Mouse (Mus musculus) heart, embryonic 14.5 days (tissue): ENCODE results near the gene Pid1. TPM values are rescaled to one million over a fixed set of nuclear protein-coding genes. Genes with fewer than 3 reads are reported as not detected.

Experiments used
- ATAC-seq: fragments of 200-750 bp; cut with Nextera tagmentation; 2 replicates; pipeline ENCODE4 v1.8.0; 2017; ENCODE audit warnings: low read depth, moderate TSS enrichment; ENCODE audit not compliant: insufficient number of reproducible peaks, insufficient read depth, low FRiP score
- H3K27ac ChIP-seq, 2 experiments: fragments of 200-500 bp in 1 of 2; fragments of 300-500 bp in 1 of 2; sonication (generic) in 1 of 2; replicated peaks in 1 of 2; 2 replicates each; pipeline ENCODE4 v1.5.1; 2012 to 2014; ENCODE audit warnings: low read depth in 2 of 2, low read length in 2 of 2, control low read depth in 1 of 2, mild to moderate bottlenecking in 1 of 2, mixed read lengths in 1 of 2; ENCODE audit not compliant: control insufficient read depth in 1 of 2, insufficient read depth in 1 of 2
- H3K27me3 ChIP-seq: fragments of 300-500 bp; sonication (generic); 2 replicates; pipeline ENCODE4 v1.6.1; 2014; ENCODE audit warnings: mild to moderate bottlenecking, low read length, control low read depth; ENCODE audit not compliant: control insufficient read depth, insufficient read depth
- H3K36me3 ChIP-seq: fragments of 300-500 bp; sonication (generic); 2 replicates; pipeline ENCODE4 v1.6.1; 2014; ENCODE audit warnings: mild to moderate bottlenecking, control low read depth, low read length, mixed read lengths; ENCODE audit not compliant: control insufficient read depth, insufficient read depth
- H3K4me1 ChIP-seq, 2 experiments: fragments of 200-500 bp in 1 of 2; fragments of 300-500 bp in 1 of 2; sonication (generic) in 1 of 2; 2 replicates each; pipeline ENCODE4 v1.6.1; 2012 to 2014; ENCODE audit warnings: low read length in 2 of 2, control low read depth in 1 of 2, mixed read lengths in 1 of 2; ENCODE audit not compliant: control insufficient read depth in 2 of 2, insufficient read depth in 2 of 2
- H3K4me2 ChIP-seq: fragments of 300-500 bp; sonication (generic); 2 replicates; pipeline ENCODE4 v1.6.1; 2014; ENCODE audit warnings: mild to moderate bottlenecking, low read length
- H3K4me3 ChIP-seq, 2 experiments: fragments of 200-500 bp in 1 of 2; fragments of 300-500 bp in 1 of 2; sonication (generic) in 1 of 2; 2 replicates each; pipeline ENCODE4 v1.5.1; 2012 to 2014; ENCODE audit warnings: low read length in 2 of 2, mild to moderate bottlenecking in 2 of 2, control low read depth in 1 of 2, low read depth in 1 of 2, moderate library complexity in 1 of 2; ENCODE audit not compliant: control insufficient read depth in 1 of 2, insufficient read depth in 1 of 2
- H3K9ac ChIP-seq: fragments of 300-500 bp; sonication (generic); 2 replicates; pipeline ENCODE4 v1.6.1; 2014; ENCODE audit warnings: mild to moderate bottlenecking, low read length
- H3K9me3 ChIP-seq: fragments of 300-500 bp; sonication (generic); 2 replicates; pipeline ENCODE4 v1.6.1; 2016; ENCODE audit warnings: low read length, control low read depth; ENCODE audit not compliant: control insufficient read depth
- WGBS: fragments of 180-500 bp; shearing (Covaris S2); extraction: QIAGEN DNeasy Blood & Tissue Kit; methylation state at CpG from one replicate; pipeline ENCODE4 v1.1.7; 2014; 5-methylcytosine and 5-hydroxymethylcytosine counted together
- polyA plus RNA-seq: library from polyadenylated mRNA; unstranded; fragments of >200 nt; fragmentation: Nextera tagmentation; extraction: Ambion mirVana; gene quantifications from 2 replicates; pipeline ENCODE4 v1.2.1, GENCODE M21; 2014

Gene Pid1
- polyA plus RNA-seq, 1 experiment from 2014 or later: 11.2 TPM

GRCm38 (mm10) chr1:84086486-84086885, 277.5 kb downstream of the Pid1 start:
- 68% methylated on average over 1 of the region's 1 CpGs for WGBS
- no peaks in the 10 kb centered on the region for H3K9me3 ChIP-seq
- no peaks in the 10 kb centered on the region for H3K27me3 ChIP-seq
- H3K4me3 ChIP-seq: no peak overlapping the region
- H3K27ac ChIP-seq: no peak overlapping the region
- no peaks in the 10 kb centered on the region for H3K36me3 ChIP-seq
- H3K4me1 ChIP-seq: no peaks in the 10 kb centered on the region
- H3K4me2 ChIP-seq: no peak overlapping the region
- no peak overlapping the region for H3K9ac ChIP-seq
- ATAC-seq: no peak

- Histone ChIP-seq H3K36me3 (no peaks in the 10 kb centered on the region), H3K9me3 (no peaks in the 10 kb centered on the region), H3K27ac (no peak overlapping the region), H3K4me3 (no peak overlapping the region), H3K9ac (no peak overlapping the region), H3K4me2 (no peak overlapping the region), H3K4me1 (no peaks in the 10 kb centered on the region), H3K27me3 (no peaks in the 10 kb centered on the region)
- 77% methylated on average over 3 of the region's 3 CpGs for WGBS
- ATAC-seq: no peak
These were observed 278.6 kb downstream of the Pid1 start for GRCm38 (mm10) chr1:84085361-84085760.

- ATAC-seq: no peak
- H3K4me1 ChIP-seq: no peaks in the 10 kb centered on the region
- no peak overlapping the region for H3K27ac ChIP-seq
- H3K9ac ChIP-seq: no peak overlapping the region
- H3K4me2 ChIP-seq: no peak overlapping the region
- no peak overlapping the region for H3K4me3 ChIP-seq
- H3K36me3 ChIP-seq: no peaks in the 10 kb centered on the region
- 71% methylated on average over 8 of the region's 8 CpGs for WGBS
- no peaks in the 10 kb centered on the region for H3K27me3 ChIP-seq
- no peaks in the 10 kb centered on the region for H3K9me3 ChIP-seq
These were observed 284.4 kb downstream of the Pid1 start for GRCm38 (mm10) chr1:84079566-84079965.

- Histone ChIP-seq H3K9ac (no peak overlapping the region), H3K27ac (no peak overlapping the region), H3K4me1 (no peaks in the 10 kb centered on the region), H3K27me3 (no peaks in the 10 kb centered on the region), H3K4me3 (no peak overlapping the region), H3K36me3 (no peaks in the 10 kb centered on the region), H3K9me3 (no peaks in the 10 kb centered on the region), H3K4me2 (no peak overlapping the region)
- ATAC-seq: no peak
- 78% methylated on average over 1 of the region's 1 CpGs for WGBS
These were observed 287.0 kb downstream of the Pid1 start for GRCm38 (mm10) chr1:84077023-84077422.

- WGBS: 65% methylated on average over 5 of the region's 5 CpGs
- no peaks in the 10 kb centered on the region for H3K9me3 ChIP-seq
- H3K36me3 ChIP-seq: no peaks in the 10 kb centered on the region
These were observed 306.9 kb downstream of the Pid1 start for GRCm38 (mm10) chr1:84056884-84057630.

GRCm38 (mm10) chr1:84056306-84056705, 307.7 kb downstream of the Pid1 start:
- WGBS: 68% methylated on average over 1 of the region's 1 CpGs
- Histone ChIP-seq H3K4me1 (no peaks in the 10 kb centered on the region), H3K4me2 (no peak overlapping the region), H3K36me3 (no peaks in the 10 kb centered on the region), H3K27ac (no peak overlapping the region), H3K9me3 (no peaks in the 10 kb centered on the region), H3K4me3 (no peak overlapping the region), H3K27me3 (no peaks in the 10 kb centered on the region), H3K9ac (no peak overlapping the region)
- ATAC-seq: no peak

More at GRCm38 (mm10) chr1:84056884-84057630, 306.9 kb downstream of the Pid1 start:
- Histone ChIP-seq H3K9ac (no peak overlapping the region), H3K4me2 (no peak overlapping the region), H3K27ac (no peak overlapping the region), H3K27me3 (no peaks in the 10 kb centered on the region), H3K4me3 (no peak overlapping the region), H3K4me1 (no peaks in the 10 kb centered on the region)
- ATAC-seq: no peak

- Histone ChIP-seq H3K4me3 (no peak overlapping the region), H3K36me3 (no peaks in the 10 kb centered on the region), H3K4me1 (no peaks in the 10 kb centered on the region), H3K4me2 (no peak overlapping the region), H3K27me3 (no peaks in the 10 kb centered on the region), H3K9ac (no peak overlapping the region), H3K27ac (no peak overlapping the region), H3K9me3 (no peaks in the 10 kb centered on the region)
- WGBS: 62% methylated on average over 1 of the region's 1 CpGs
- no peak for ATAC-seq
These were observed 338.2 kb downstream of the Pid1 start for GRCm38 (mm10) chr1:84025746-84026145.

GRCm38 (mm10) chr1:84012871-84013375, 351.1 kb downstream of the Pid1 start:
- no peaks in the 10 kb centered on the region for H3K36me3 ChIP-seq
- H3K27ac ChIP-seq: no peak overlapping the region
- 71% methylated on average over 4 of the region's 4 CpGs for WGBS
- H3K4me3 ChIP-seq: no peak overlapping the region
- no peak for ATAC-seq
- H3K9me3 ChIP-seq: no peaks in the 10 kb centered on the region
- H3K9ac ChIP-seq: no peak overlapping the region
- H3K4me2 ChIP-seq: no peak overlapping the region
- H3K27me3 ChIP-seq: no peaks in the 10 kb centered on the region
- no peaks in the 10 kb centered on the region for H3K4me1 ChIP-seq
